11 mouse cellular contexts compared by ENCODE assay signal in genomic region chr12:105025947-105026586, GRCm38 (mm10). TPM values are rescaled to one million over a fixed set of nuclear protein-coding genes. Genes with fewer than 3 reads are reported as not detected.
DNase-seq lines count a peak whose midpoint lies in the region; ATAC-seq and TF ChIP-seq lines count a peak whose summit lies in the region.
"Had no signal": no experiment of that assay in that cellular context is flagged by ENCODE, and none has a peak within 500 bp of the region (broad histone marks: within the 10 kb centered on the region; RNA-seq: fewer than 3 reads in every experiment).

No protein-coding gene starts in this region.

- 65% methylated on average over 10 of the region's 10 CpGs for WGBS in midbrain, embryonic 11.5 days
- whole genome bisulfite sequencing in midbrain, embryonic 10.5 days: 67% methylated on average over 10 of the region's 10 CpGs
- WGBS in cerebellum, adult 2 months: 65% methylated on average over 10 of the region's 10 CpGs

- peaks cover 6% of the 10 kb centered on the region for H3K4me1 ChIP-seq in midbrain, embryonic 11.5 days (ENCODE audit: control insufficient read depth, insufficient read depth, low read length)
- peaks cover 10% of the 10 kb centered on the region for H3K4me1 ChIP-seq in midbrain, embryonic 10.5 days
- H3K4me1 ChIP-seq in cerebellum, adult 2 months (ENCODE audit: control insufficient read depth, insufficient read depth, low read length): no peaks in the 10 kb centered on the region

- TF ChIP-seq CTCF in cerebellum, adult 2 months (IDR thresholded peaks at IDR 0.05; ENCODE audit: borderline replicate concordance, insufficient read depth, low read depth, low read length): no peak

- ATAC-seq in midbrain, embryonic 11.5 days (ENCODE audit: low FRiP score): no peak
- ATAC-seq in erythroid progenitor cell, adult 5-6 weeks (replicated peaks; ENCODE audit: low FRiP score, poor library complexity, severe bottlenecking): peak; percentile 62
- peak; percentile 23; the same call in 1 of the 2 replicates for ATAC-seq in megakaryocyte-erythroid progenitor cell, adult 5-6 weeks (replicated peaks; ENCODE audit: low FRiP score, low TSS enrichment, poor library complexity, severe bottlenecking)

- DNase-seq in midbrain, embryonic 11.5 days (ENCODE audit: low spot score, missing footprints): no peak
- no peak for DNase-seq in midbrain, embryonic 10.5 days (ENCODE audit: low spot score)
- DNase-seq in MEL-GATA-1-ER (ENCODE audit: extremely low read depth, low read depth): peak; percentile 74
- no peak for DNase-seq in testis, postnatal 10 days (ENCODE audit: low spot score)
- no peak for DNase-seq in cerebellum, adult 2 months
- DNase-seq in retina, embryonic 14.5 days (ENCODE audit: low spot score): no peak

- H3K27me3 ChIP-seq in midbrain, embryonic 11.5 days (ENCODE audit: control insufficient read depth, insufficient read depth, low read length): no peaks in the 10 kb centered on the region
- H3K27me3 ChIP-seq in midbrain, embryonic 10.5 days (ENCODE audit: low read depth, poor library complexity, severe bottlenecking): no peaks in the 10 kb centered on the region
- H3K27me3 ChIP-seq in cerebellum, adult 2 months (ENCODE audit: control insufficient read depth, insufficient read depth, low read length): no peaks in the 10 kb centered on the region
- H3K27me3 ChIP-seq: hindbrain, embryonic 13.5 days had no signal

- 0 out of 2 replicates have a peak overlapping the region, but pooled peaks have one; percentile 25 for H3K27ac ChIP-seq in midbrain, embryonic 11.5 days (ENCODE audit: low read depth, low read length)
- H3K27ac ChIP-seq in midbrain, embryonic 10.5 days (replicated peaks): no peak overlapping the region
- no peak overlapping the region for H3K27ac ChIP-seq in cerebellum, adult 2 months (ENCODE audit: insufficient read depth, low read length)
- H3K27ac ChIP-seq: heart, embryonic 10.5 days; hindbrain, embryonic 13.5 days; limb, embryonic 10.5 days had no signal

- no peak overlapping the region for H3K4me3 ChIP-seq in midbrain, embryonic 11.5 days (ENCODE audit: low read depth, low read length)
- no peak overlapping the region for H3K4me3 ChIP-seq in midbrain, embryonic 10.5 days
- H3K4me3 ChIP-seq in cerebellum, adult 2 months (replicated peaks; ENCODE audit: insufficient read depth, low read depth, low read length): no peak overlapping the region
- H3K4me3 ChIP-seq: heart, embryonic 10.5 days; hindbrain, embryonic 13.5 days; limb, embryonic 10.5 days had no signal

- peaks cover 6% of the 10 kb centered on the region; the same call in 1 of the 2 replicates for H3K9me3 ChIP-seq in midbrain, embryonic 11.5 days (ENCODE audit: control insufficient read depth, low read length)
- H3K9me3 ChIP-seq in midbrain, embryonic 10.5 days (replicated peaks): peaks cover 16% of the 10 kb centered on the region

- TF ChIP-seq POLR2A in cerebellum, adult 2 months (IDR thresholded peaks at IDR 0.05; ENCODE audit: borderline replicate concordance, insufficient read depth, low read length): no peak

- no peak overlapping the region for H3K9ac ChIP-seq in midbrain, embryonic 11.5 days (ENCODE audit: low read length)
- H3K9ac ChIP-seq: hindbrain, embryonic 13.5 days had no signal

- H3K36me3 ChIP-seq in midbrain, embryonic 11.5 days (ENCODE audit: control insufficient read depth, insufficient read depth, low read length): no peaks in the 10 kb centered on the region
- peaks cover 39% of the 10 kb centered on the region for H3K36me3 ChIP-seq in midbrain, embryonic 10.5 days

- no peak overlapping the region for H3K4me2 ChIP-seq in midbrain, embryonic 11.5 days
- H3K4me2 ChIP-seq: hindbrain, embryonic 13.5 days had no signal

RNA-seq across cellular contexts. Expression of gene Glrx5, which starts 6.4 kb away (rescaled TPM):
- polyA plus RNA-seq in midbrain, embryonic 11.5 days (2014; fragmentation: Nextera tagmentation; extraction: Ambion mirVana): 186 and 197 TPM in 2 replicates
- 217 and 246 TPM in 2 replicates for polyA plus RNA-seq in midbrain, embryonic 10.5 days (2016; fragmentation: Nextera tagmentation; extraction: Ambion mirVana)
- 285 and 316 TPM in 2 replicates for total RNA-seq in erythroid progenitor cell, adult 5-6 weeks (2015; ENCODE audit: low replicate concordance)
- total RNA-seq in erythroid progenitor cell, adult 5-6 weeks (2017; ENCODE audit: low replicate concordance): 129 and 154 TPM in 2 replicates
- total RNA-seq in megakaryocyte-erythroid progenitor cell, adult 5-6 weeks (2014; fragmentation: Nextera tagmentation): 112 and 193 TPM in 2 replicates
- 59.2 and 86.9 TPM in 2 replicates for total RNA-seq in megakaryocyte-erythroid progenitor cell, adult 5-6 weeks (2017)
- 85.9 and 101 TPM in 2 replicates for polyA plus RNA-seq in cerebellum, adult 2 months (2012; rRNA removed)

RNA-seq across cellular contexts. Expression of gene Syne3, which starts 16.5 kb away (rescaled TPM):
- polyA plus RNA-seq in midbrain, embryonic 11.5 days (2014; fragmentation: Nextera tagmentation; extraction: Ambion mirVana): 0.10 TPM in 1 of 2 replicates, not detected in the other
- polyA plus RNA-seq in midbrain, embryonic 10.5 days (2016; fragmentation: Nextera tagmentation; extraction: Ambion mirVana): 0.10 and 0.14 TPM in 2 replicates
- 19.7 and 20.9 TPM in 2 replicates for total RNA-seq in erythroid progenitor cell, adult 5-6 weeks (2015; ENCODE audit: low replicate concordance)
- 29.5 and 46.1 TPM in 2 replicates for total RNA-seq in erythroid progenitor cell, adult 5-6 weeks (2017; ENCODE audit: low replicate concordance)
- 10.9 and 15.7 TPM in 2 replicates for total RNA-seq in megakaryocyte-erythroid progenitor cell, adult 5-6 weeks (2014; fragmentation: Nextera tagmentation)
- 9.1 and 9.7 TPM in 2 replicates for total RNA-seq in megakaryocyte-erythroid progenitor cell, adult 5-6 weeks (2017)
- 1.1 and 1.2 TPM in 2 replicates for polyA plus RNA-seq in cerebellum, adult 2 months (2012; rRNA removed)
